Mouse (Mus musculus) stomach, postnatal 0 days (tissue): ENCODE data around the gene Wdr48. TPM values are rescaled to one million over a fixed set of nuclear protein-coding genes. Genes with fewer than 3 reads are reported as not detected.
A peak's percentile ranks its signal among the peaks of the same experiment; 100 is the strongest.

ENCODE experiments used
- ATAC-seq: fragments of 200-750 bp; cut with Nextera tagmentation; 2 replicates; pipeline ENCODE4 v1.8.0; 2017; ENCODE audit not compliant: low FRiP score, low TSS enrichment
- DNase-seq: peaks from one replicate; pipeline ENCODE4 v3.0.0-alpha.2; 2016; ENCODE audit warnings: low spot score
- H3K27ac ChIP-seq: fragments of 300-500 bp; sonication (generic); replicated peaks from 2 replicates; pipeline ENCODE4 v1.5.1; 2014; ENCODE audit warnings: mild to moderate bottlenecking, control low read depth
- H3K27me3 ChIP-seq: fragments of 300-500 bp; sonication (generic); 2 replicates; pipeline ENCODE4 v1.6.1; 2014; ENCODE audit warnings: low read length; ENCODE audit not compliant: control insufficient read depth, insufficient read depth
- H3K36me3 ChIP-seq: fragments of 300-500 bp; sonication (generic); 2 replicates; pipeline ENCODE4 v1.6.1; 2014; ENCODE audit warnings: low read length, mixed read lengths; ENCODE audit not compliant: control insufficient read depth, insufficient read depth
- H3K4me1 ChIP-seq: fragments of 300-500 bp; sonication (generic); replicated peaks from 2 replicates; pipeline ENCODE4 v1.6.1; 2014; ENCODE audit warnings: antibody characterized with exemption; ENCODE audit not compliant: control insufficient read depth, insufficient read depth
- H3K4me2 ChIP-seq: fragments of 300-500 bp; sonication (generic); replicated peaks from 2 replicates; pipeline ENCODE4 v1.6.1; 2014; ENCODE audit warnings: low read depth, mild to moderate bottlenecking, control low read depth, moderate library complexity
- H3K4me3 ChIP-seq: fragments of 300-500 bp; sonication (generic); 2 replicates; pipeline ENCODE4 v1.5.1; 2014; ENCODE audit warnings: low read depth, low read length, control low read depth
- H3K9ac ChIP-seq: fragments of 300-500 bp; sonication (generic); 2 replicates; pipeline ENCODE4 v1.6.1; 2014; ENCODE audit warnings: mild to moderate bottlenecking, low read length, control low read depth, mixed read lengths
- H3K9me3 ChIP-seq: fragments of 300-500 bp; sonication (generic); 2 replicates; pipeline ENCODE4 v1.6.1; 2016; ENCODE audit warnings: low read length; ENCODE audit not compliant: control insufficient read depth
- CTCF ChIP-seq: IDR thresholded peaks from 2 replicates; pipeline ENCODE4 v1.5.1; 2016; ENCODE audit warnings: antibody characterized with exemption, low read depth, mild to moderate bottlenecking, moderate library complexity
- EP300 ChIP-seq: optimal IDR thresholded peaks from 2 replicates; pipeline ENCODE3; 2016; ENCODE audit warnings: antibody characterized with exemption
- WGBS: fragments of 180-500 bp; shearing (Covaris S2); extraction: QIAGEN DNeasy Blood & Tissue Kit; methylation state at CpG from one replicate; pipeline ENCODE4 v1.1.7; 2014; 5-methylcytosine and 5-hydroxymethylcytosine counted together
- polyA plus RNA-seq: library from polyadenylated mRNA; unstranded; fragments of >200 nt; fragmentation: Nextera tagmentation; extraction: Ambion mirVana; gene quantifications from 2 replicates; pipeline ENCODE4 v1.2.1, GENCODE M21; 2015

Gene Wdr48
- polyA plus RNA-seq, 1 experiment from 2014 or later: 17.2 TPM

DNA sequence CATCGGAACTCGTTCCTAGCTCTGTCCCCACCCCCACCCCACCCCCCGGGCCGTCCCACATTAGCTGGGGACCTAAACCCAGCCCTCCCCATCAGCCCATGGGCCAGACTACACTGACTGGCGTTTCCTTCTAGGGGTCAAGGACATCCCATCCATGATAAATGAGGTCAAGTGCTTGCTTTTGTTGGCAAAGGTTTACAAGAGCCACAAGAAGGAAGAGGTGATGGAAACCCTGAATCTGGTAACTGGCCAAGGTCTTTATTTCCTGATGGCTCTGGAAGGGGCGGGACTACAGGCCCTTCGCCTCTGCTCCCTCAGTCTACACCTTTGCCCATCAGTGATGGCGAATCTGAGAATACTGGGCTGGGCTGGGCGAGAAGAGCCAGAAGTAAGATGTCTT is 64.2 kb downstream of the Wdr48 start:
- no peak overlapping the region for H3K4me2 ChIP-seq
- H3K27ac ChIP-seq: no peak overlapping the region
- ATAC-seq (no peak), DNase-seq (no peak)
- no peaks in the 10 kb centered on the region for H3K36me3 ChIP-seq
- H3K9me3 ChIP-seq: no peaks in the 10 kb centered on the region
- H3K4me3 ChIP-seq: no peak overlapping the region
- 77% methylated on average over 9 of the region's 9 CpGs for WGBS
- no peak for TF ChIP-seq CTCF
- no peak for TF ChIP-seq EP300
- H3K27me3 ChIP-seq: no peaks in the 10 kb centered on the region
- no peak overlapping the region for H3K9ac ChIP-seq
- H3K4me1 ChIP-seq: no peaks in the 10 kb centered on the region

DNA sequence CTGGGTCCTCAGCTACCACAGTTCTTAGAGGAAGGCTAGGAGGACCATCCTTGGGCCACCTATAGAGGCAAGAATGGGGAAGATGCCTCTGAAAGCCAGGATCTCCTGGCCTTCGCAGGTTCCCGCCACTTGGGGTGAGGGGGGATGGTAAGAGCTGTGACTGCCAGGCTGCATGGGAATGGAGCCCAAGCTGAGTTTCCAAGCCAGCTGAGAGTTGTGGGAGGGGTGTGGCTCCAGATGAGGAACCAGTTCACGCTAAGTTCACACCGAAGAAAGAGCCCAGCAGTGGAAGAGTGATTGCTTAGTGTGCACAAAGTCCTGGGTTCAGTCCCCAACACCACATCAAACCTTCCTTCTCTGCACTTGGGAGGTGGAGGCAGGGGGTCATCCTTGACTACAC is 67.5 kb downstream of the Wdr48 start:
- no peak overlapping the region for H3K4me2 ChIP-seq
- H3K4me1 ChIP-seq: no peaks in the 10 kb centered on the region
- H3K4me3 ChIP-seq: no peak overlapping the region
- ATAC-seq: no peak
- no peaks in the 10 kb centered on the region for H3K9me3 ChIP-seq
- H3K9ac ChIP-seq: no peak overlapping the region
- H3K27ac ChIP-seq: no peak overlapping the region
- H3K36me3 ChIP-seq: no peaks in the 10 kb centered on the region
- no peaks in the 10 kb centered on the region for H3K27me3 ChIP-seq
- DNase-seq: no peak
- TF ChIP-seq CTCF: no peak
- TF ChIP-seq EP300: no peak
- 39% methylated on average over 4 of the region's 4 CpGs for WGBS

DNA sequence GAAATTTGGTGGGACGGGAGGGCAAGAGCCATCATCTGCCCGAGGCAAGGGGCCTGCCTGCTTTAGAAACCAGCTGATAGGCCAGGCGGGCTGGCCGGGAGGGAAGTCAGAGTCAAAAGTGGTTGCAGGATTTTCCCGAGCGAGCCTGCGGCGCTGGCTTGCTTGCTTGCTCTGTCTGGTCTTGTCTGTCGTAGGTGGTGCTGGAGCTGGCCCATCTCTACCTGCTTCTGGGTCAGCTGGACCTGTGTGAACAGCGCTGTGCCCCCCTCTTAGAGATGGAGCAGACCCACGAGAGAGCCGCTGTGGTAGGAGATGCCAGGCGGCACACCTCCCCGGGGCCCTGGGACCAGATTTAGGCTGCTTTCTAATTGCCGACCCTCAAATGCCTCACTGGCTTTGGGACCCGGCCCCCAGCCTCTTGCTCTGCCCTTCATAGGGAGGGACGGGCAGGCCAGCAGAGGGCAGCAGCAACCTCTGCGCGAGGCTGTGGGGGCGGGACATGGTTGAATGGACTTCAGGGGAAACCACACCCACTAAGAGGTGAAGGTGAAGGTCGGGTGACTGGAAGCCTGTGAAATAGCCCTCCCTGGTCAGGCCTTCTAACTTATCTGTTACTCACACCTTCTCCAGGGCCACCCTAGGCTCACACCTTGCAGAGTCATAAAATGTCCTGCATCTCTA is 68.4 kb downstream of the Wdr48 start:
- 0 out of 2 replicates have a peak overlapping the region, but pooled peaks have one; percentile 18 for H3K9ac ChIP-seq

DNA sequence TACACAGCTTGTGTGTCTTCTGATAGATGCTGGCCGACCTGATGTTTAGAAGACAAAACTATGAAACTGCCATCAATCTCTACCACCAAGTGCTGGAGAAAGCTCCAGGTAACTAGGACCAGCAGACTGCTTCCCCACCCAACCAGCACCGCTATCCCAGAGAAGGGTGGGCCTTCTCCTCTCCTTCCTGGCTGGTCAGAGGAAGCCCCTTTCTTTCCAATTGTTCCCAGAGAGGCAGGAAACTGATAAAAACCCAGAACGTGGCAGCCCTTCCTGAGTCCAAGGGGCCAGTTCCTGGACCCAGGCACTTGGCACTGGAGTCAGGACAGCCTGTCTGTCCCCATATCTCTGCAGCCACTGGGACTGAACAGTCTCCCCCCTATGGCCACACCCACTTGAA is 69.5 kb downstream of the Wdr48 start:
- H3K4me1 ChIP-seq: no peaks in the 10 kb centered on the region
- no peak for TF ChIP-seq CTCF
- TF ChIP-seq EP300: no peak
- H3K4me2 ChIP-seq: no peak overlapping the region
- 68% methylated on average over 3 of the region's 3 CpGs for WGBS
- DNase-seq (no peak), ATAC-seq (no peak)
- no peaks in the 10 kb centered on the region for H3K36me3 ChIP-seq
- H3K27ac ChIP-seq: no peak overlapping the region
- H3K4me3 ChIP-seq: no peak overlapping the region
- no peaks in the 10 kb centered on the region for H3K9me3 ChIP-seq
- H3K27me3 ChIP-seq: no peaks in the 10 kb centered on the region
- no peak overlapping the region for H3K9ac ChIP-seq

More for the DNA sequence above, 68.4 kb downstream of the Wdr48 start:
- ATAC-seq (peak; percentile 80), DNase-seq (peak; percentile 86)
- TF ChIP-seq EP300 (no peak), CTCF (peak; percentile 96)
- no peaks in the 10 kb centered on the region for H3K4me1 ChIP-seq
- WGBS: 24% methylated on average over 21 of the region's 21 CpGs
- H3K36me3 ChIP-seq: no peaks in the 10 kb centered on the region
- H3K9me3 ChIP-seq: no peaks in the 10 kb centered on the region
- H3K4me3 ChIP-seq: no peak overlapping the region
- 0 out of 2 replicates have a peak overlapping the region, but pooled peaks have one; percentile 17 for H3K4me2 ChIP-seq
- no peaks in the 10 kb centered on the region for H3K27me3 ChIP-seq
- no peak overlapping the region for H3K27ac ChIP-seq

DNA sequence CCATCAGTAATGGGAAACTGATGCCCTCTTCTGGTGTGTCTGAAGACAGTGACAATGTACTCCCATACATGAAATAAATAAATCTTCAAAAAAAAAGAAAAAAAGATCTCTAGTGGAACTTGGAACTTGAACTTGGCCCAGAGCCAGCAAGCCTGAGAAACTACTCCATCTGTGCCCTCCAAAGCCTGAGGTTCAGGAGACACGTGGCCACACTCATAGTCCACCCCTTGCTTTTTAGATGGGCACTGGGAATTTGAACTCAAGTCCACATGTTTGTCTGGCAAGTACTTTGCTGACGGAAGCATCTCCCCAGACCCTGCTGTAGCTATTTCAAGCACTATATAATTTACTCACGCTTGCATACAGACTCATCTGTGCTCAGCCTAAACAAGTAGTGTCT is 70.5 kb downstream of the Wdr48 start:
- H3K27me3 ChIP-seq: no peaks in the 10 kb centered on the region
- no peaks in the 10 kb centered on the region for H3K9me3 ChIP-seq
- H3K9ac ChIP-seq: no peak overlapping the region
- WGBS: 63% methylated on average over 3 of the region's 3 CpGs
- H3K4me3 ChIP-seq: no peak overlapping the region
- H3K27ac ChIP-seq: no peak overlapping the region
- H3K4me1 ChIP-seq: no peaks in the 10 kb centered on the region
- ATAC-seq (no peak), DNase-seq (no peak)
- H3K36me3 ChIP-seq: no peaks in the 10 kb centered on the region
- H3K4me2 ChIP-seq: no peak overlapping the region
- no peak for TF ChIP-seq CTCF
- TF ChIP-seq EP300: no peak

DNA sequence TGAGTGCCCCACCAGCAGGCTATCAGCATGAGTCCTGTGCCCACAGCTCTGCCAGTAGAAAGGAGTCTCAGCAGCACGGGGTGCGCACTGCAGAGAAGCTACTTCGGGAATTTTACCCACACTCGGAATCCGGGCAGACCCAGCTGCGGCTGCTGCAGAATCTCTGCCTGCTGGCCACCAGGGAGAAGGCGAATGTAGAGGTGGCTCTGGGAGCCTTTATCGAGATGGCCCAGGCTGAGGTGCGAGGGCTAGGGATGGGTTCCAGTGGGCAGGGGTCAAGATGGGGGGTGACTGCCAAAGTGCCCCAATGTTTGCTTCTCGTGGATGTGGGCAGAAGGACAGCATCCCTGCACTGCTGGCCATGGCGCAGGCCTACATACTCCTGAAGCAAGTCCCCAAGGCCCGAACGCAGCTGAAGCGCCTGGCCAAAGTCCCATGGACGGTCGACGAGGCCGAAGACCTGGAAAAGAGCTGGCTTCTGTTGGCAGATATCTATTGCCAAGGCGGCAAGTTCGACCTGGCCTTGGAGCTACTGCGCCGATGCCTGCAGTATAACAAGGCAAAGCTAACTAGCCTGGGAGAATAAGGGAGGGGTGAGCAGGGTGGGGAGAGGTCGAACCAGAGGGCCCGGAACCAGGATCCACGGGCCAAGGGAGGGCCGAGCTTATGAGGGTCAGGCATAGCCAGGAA is 71.7 kb downstream of the Wdr48 start:
- 0 out of 2 replicates have a peak, but pooled peaks cover 2% of the 10 kb centered on the region for H3K4me1 ChIP-seq
- DNase-seq (no peak), ATAC-seq (no peak)
- no peaks in the 10 kb centered on the region for H3K9me3 ChIP-seq
- no peak overlapping the region for H3K4me3 ChIP-seq
- no peaks in the 10 kb centered on the region for H3K27me3 ChIP-seq
- H3K4me2 ChIP-seq: no peak overlapping the region
- WGBS: 88% methylated on average over 26 of the region's 26 CpGs
- H3K36me3 ChIP-seq: no peaks in the 10 kb centered on the region
- no peak overlapping the region for H3K27ac ChIP-seq
- no peak overlapping the region for H3K9ac ChIP-seq
- TF ChIP-seq EP300 (no peak), CTCF (no peak)
